Comparison of ENCODE assay signal across 23 mouse cellular contexts in the genomic region with DNA sequence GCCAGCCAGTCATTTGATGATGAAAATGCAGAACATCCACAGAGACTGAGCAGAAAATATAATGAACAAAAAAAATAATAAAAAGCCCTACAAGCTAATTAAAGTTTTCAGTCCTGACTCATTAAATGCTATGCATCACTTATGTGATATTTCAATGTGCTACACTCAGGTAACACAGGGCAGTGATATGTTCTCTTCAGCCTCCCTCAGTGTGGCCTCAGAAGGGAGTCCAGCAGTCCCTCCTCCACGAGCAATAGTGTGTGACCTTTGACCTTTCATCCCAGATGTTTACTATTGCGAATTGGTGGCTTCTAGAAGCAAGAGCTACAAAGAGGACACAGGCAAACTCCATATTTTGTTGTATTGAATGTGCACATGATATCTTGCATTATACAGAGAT.
"Had no signal": no experiment of that assay in that cellular context is flagged by ENCODE, and none has a peak within 500 bp of the region (broad histone marks: within the 10 kb centered on the region; RNA-seq: fewer than 3 reads in every experiment).

No protein-coding gene starts in this region.

- H3K27ac ChIP-seq: heart, adult 2 months; heart, embryonic 13.5 days; heart, embryonic 15.5 days; hindbrain, embryonic 15.5 days; hindbrain, postnatal 0 days; kidney, embryonic 15.5 days; kidney, postnatal 0 days; limb, embryonic 13.5 days; limb, embryonic 15.5 days had no signal

- DNase-seq: gastrocnemius, postnatal 14 days; gastrocnemius, postnatal 36 days; heart, adult 2 months; heart, postnatal 14 days; heart, postnatal 36 days; kidney, adult 11 months; kidney, adult 2 months; kidney, adult 9 months; kidney, postnatal 14 days; kidney, postnatal 36 days; layer of hippocampus, adult 9-11 months; layer of hippocampus, postnatal 36 days; left cerebral cortex, postnatal 4 days had no signal

- H3K27me3 ChIP-seq: heart, embryonic 13.5 days; heart, embryonic 15.5 days; hindbrain, embryonic 15.5 days; kidney, embryonic 15.5 days; limb, embryonic 13.5 days; limb, embryonic 15.5 days had no signal

- H3K4me3 ChIP-seq: heart, adult 2 months; heart, embryonic 13.5 days; heart, embryonic 15.5 days; hindbrain, embryonic 15.5 days; kidney, embryonic 15.5 days; limb, embryonic 13.5 days; limb, embryonic 15.5 days had no signal

- H3K9me3 ChIP-seq: heart, embryonic 13.5 days; heart, embryonic 15.5 days; hindbrain, embryonic 15.5 days; kidney, embryonic 15.5 days; limb, embryonic 13.5 days; limb, embryonic 15.5 days had no signal

- ATAC-seq: hindbrain, postnatal 0 days; intestine, embryonic 16.5 days had no signal

- H3K9ac ChIP-seq: heart, embryonic 13.5 days; heart, embryonic 15.5 days; hindbrain, embryonic 15.5 days; kidney, embryonic 15.5 days; limb, embryonic 13.5 days; limb, embryonic 15.5 days had no signal

- H3K36me3 ChIP-seq: heart, embryonic 13.5 days; heart, embryonic 15.5 days; hindbrain, embryonic 15.5 days; kidney, embryonic 15.5 days; limb, embryonic 13.5 days; limb, embryonic 15.5 days had no signal

- H3K4me2 ChIP-seq: heart, embryonic 11.5 days; heart, embryonic 13.5 days; heart, embryonic 15.5 days; hindbrain, embryonic 15.5 days; kidney, embryonic 15.5 days; limb, embryonic 13.5 days; limb, embryonic 15.5 days had no signal

- H3K4me1 ChIP-seq: heart, embryonic 15.5 days; hindbrain, embryonic 15.5 days; kidney, embryonic 15.5 days; limb, embryonic 13.5 days; limb, embryonic 15.5 days had no signal
